Mouse (Mus musculus) limb, embryonic 10.5 days (tissue): Measurements from ENCODE around the gene Rgs14. TPM values are rescaled to one million over a fixed set of nuclear protein-coding genes. Genes with fewer than 3 reads are reported as not detected.

Experiments used
- polyA plus RNA-seq: library from polyadenylated mRNA; unstranded; fragments of >200 nt; fragmentation: Nextera tagmentation; extraction: Ambion mirVana; gene quantifications from 2 replicates; pipeline ENCODE4 v1.2.1, GENCODE M21; 2016

Rgs14 gene
- polyA plus RNA-seq, 1 experiment from 2014 or later, result 0.70 TPM

Other genes with a start within 250 kb of the Rgs14 start
- not detected in 2 replicates for gene Gm17617, start 236.2 kb upstream of the Rgs14 start, polyA plus RNA-seq
- gene Fgfr4, start 217.1 kb upstream of the Rgs14 start, polyA plus RNA-seq, result 0.73 and 2.1 TPM in 2 replicates
- gene Nsd1, start 159.9 kb upstream of the Rgs14 start, polyA plus RNA-seq, result 63.5 and 69.1 TPM in 2 replicates
- gene Prelid1, start 49.2 kb upstream of the Rgs14 start, polyA plus RNA-seq, result 472 and 529 TPM in 2 replicates
- gene Rab24, start 47.8 kb upstream of the Rgs14 start, polyA plus RNA-seq, result 79.0 and 85.8 TPM in 2 replicates
- gene Mxd3, start 39.9 kb upstream of the Rgs14 start, polyA plus RNA-seq, result 15.8 and 27.5 TPM in 2 replicates
- 112 and 113 TPM in 2 replicates for gene Lman2, start 6.9 kb upstream of the Rgs14 start, polyA plus RNA-seq
- gene Slc34a1, start 28.5 kb downstream of the Rgs14 start, polyA plus RNA-seq, result not detected in 2 replicates
- not detected in 2 replicates for gene Pfn3, start 45.5 kb downstream of the Rgs14 start, polyA plus RNA-seq
- gene F12, start 57.1 kb downstream of the Rgs14 start, polyA plus RNA-seq, result 0.14 TPM in 1 of 2 replicates, not detected in the other
- gene Grk6, start 75.3 kb downstream of the Rgs14 start, polyA plus RNA-seq, result 63.6 and 71.1 TPM in 2 replicates
- 0.34 and 0.35 TPM in 2 replicates for gene Prr7, start 94.5 kb downstream of the Rgs14 start, polyA plus RNA-seq
- 346 and 417 TPM in 2 replicates for gene Dbn1, start 118.4 kb downstream of the Rgs14 start, polyA plus RNA-seq
- 202 and 206 TPM in 2 replicates for gene Pdlim7, start 143.9 kb downstream of the Rgs14 start, polyA plus RNA-seq
- 2.7 and 2.9 TPM in 2 replicates for gene Dok3, start 159.6 kb downstream of the Rgs14 start, polyA plus RNA-seq
- gene Ddx41, start 166.9 kb downstream of the Rgs14 start, polyA plus RNA-seq, result 94.0 and 102 TPM in 2 replicates
- gene Fam193b, start 201.4 kb downstream of the Rgs14 start, polyA plus RNA-seq, result 65.8 and 70.7 TPM in 2 replicates
- gene Tmed9, start 204.0 kb downstream of the Rgs14 start, polyA plus RNA-seq, result 111 and 123 TPM in 2 replicates
- 30.9 and 31.6 TPM in 2 replicates for gene B4galt7, start 230.2 kb downstream of the Rgs14 start, polyA plus RNA-seq